ENCODE assay signal across 9 mouse cellular contexts in the genomic region with DNA sequence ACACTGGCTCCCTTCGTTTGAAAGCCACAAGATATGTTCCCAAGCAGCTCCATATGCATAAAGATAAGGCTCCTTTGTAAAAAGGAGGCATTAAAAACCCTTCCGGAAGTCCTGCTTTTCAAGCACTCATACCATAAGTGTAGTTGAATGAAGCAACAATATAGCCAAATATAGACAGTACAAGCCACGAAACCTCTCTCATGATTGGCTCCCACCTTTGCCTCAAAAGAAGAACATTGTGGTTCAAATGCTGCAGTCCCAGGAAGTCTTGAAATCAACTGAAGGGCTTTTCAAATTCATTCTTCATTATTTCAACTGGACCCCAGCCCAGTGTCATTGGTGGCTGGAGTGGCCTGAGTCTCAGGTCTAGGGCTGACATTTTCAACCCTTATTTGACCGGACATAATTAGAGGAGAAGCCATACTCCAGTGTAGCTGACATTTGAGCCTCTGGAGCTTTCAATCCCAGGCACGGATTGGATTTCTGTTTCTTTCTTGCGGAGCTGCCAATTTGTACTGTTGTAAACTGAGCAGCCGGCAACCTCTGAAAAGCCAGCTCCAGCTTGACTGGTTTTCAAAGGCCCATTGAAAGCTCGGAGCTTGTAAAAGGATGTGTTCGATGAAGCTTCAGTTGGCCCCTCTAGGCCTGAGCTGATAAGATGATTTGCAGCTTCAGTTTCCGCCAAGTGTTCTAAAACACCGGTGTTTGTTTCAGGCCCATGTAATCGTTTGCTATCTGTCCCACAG.
DNase-seq lines count a peak whose midpoint lies in the region; TF ChIP-seq lines count a peak whose summit lies in the region.
"Had no signal": no experiment of that assay in that cellular context is flagged by ENCODE, and none has a peak within 500 bp of the region (broad histone marks: within the 10 kb centered on the region; RNA-seq: fewer than 3 reads in every experiment).

No protein-coding gene starts in this region.

- intact Hi-C loops in left cerebral cortex, postnatal 4 days (cut with DNase I) = no loop called here

- H3K36me3 ChIP-seq in limb, embryonic 10.5 days = no peaks in the 10 kb centered on the region
- no peaks in the 10 kb centered on the region for H3K36me3 ChIP-seq in small intestine, adult 2 months (ENCODE audit: control insufficient read depth, insufficient read depth, low read length)

- no peak for TF ChIP-seq POLR2A in small intestine, adult 2 months (IDR thresholded peaks at IDR 0.05; ENCODE audit: low read depth, low read length)

- H3K27ac ChIP-seq in limb, embryonic 10.5 days = peak overlapping the region; percentile 42; the same call in 1 of the 2 replicates
- H3K27ac ChIP-seq in small intestine, adult 2 months (ENCODE audit: insufficient read depth, low read depth, low read length) = peak overlapping the region; percentile 80

- no peak overlapping the region for H3K4me3 ChIP-seq in limb, embryonic 10.5 days
- no peak overlapping the region for H3K4me3 ChIP-seq in small intestine, adult 2 months (ENCODE audit: low read depth, low read length)
- H3K4me3 ChIP-seq: megakaryocyte, embryonic 14.5 days had no signal

- no peaks in the 10 kb centered on the region for H3K4me1 ChIP-seq in limb, embryonic 10.5 days
- peaks cover 4% of the 10 kb centered on the region; the same call in 1 of the 2 replicates for H3K4me1 ChIP-seq in small intestine, adult 2 months (ENCODE audit: control insufficient read depth, insufficient read depth, insufficient read length, low read length)

- DNase-seq in gastrocnemius, adult 18-20 months (ENCODE audit: low spot score) = peak; percentile 43
- DNase-seq in gastrocnemius, postnatal 10 days = no peak
- DNase-seq in spleen, postnatal 36 days (ENCODE audit: low spot score in 2 of 2) = peak; percentile 36 to 43
- no peak for DNase-seq in spleen, postnatal 14 days (ENCODE audit: low spot score in 2 of 2)
- no peak for DNase-seq in limb, embryonic 10.5 days (ENCODE audit: low spot score)
- DNase-seq in adrenal gland, postnatal 36 days = no peak
- no peak for DNase-seq in left cerebral cortex, postnatal 4 days

- H3K27me3 ChIP-seq in limb, embryonic 10.5 days (ENCODE audit: low read depth, poor library complexity, severe bottlenecking) = peaks cover 100% of the 10 kb centered on the region
- no peaks in the 10 kb centered on the region for H3K27me3 ChIP-seq in small intestine, adult 2 months (ENCODE audit: control insufficient read depth, insufficient read depth, low read length)

- TF ChIP-seq CTCF in small intestine, adult 2 months (IDR thresholded peaks at IDR 0.05; ENCODE audit: extremely low read depth, insufficient read length, insufficient replicate concordance, low read depth, low read length) = no peak

- no peaks in the 10 kb centered on the region for H3K9me3 ChIP-seq in limb, embryonic 10.5 days (replicated peaks)
- H3K9me3 ChIP-seq: megakaryocyte, embryonic 14.5 days had no signal

- 46% methylated on average over 12 of the region's 12 CpGs for WGBS in limb, embryonic 10.5 days
- WGBS in small intestine, adult 2 months = 59% methylated on average over 12 of the region's 12 CpGs

Comparison
In these comparisons a context has a peak if more than half of its experiments do, and no peak if none do; other contexts are left out.
1. DNase-seq: peak in gastrocnemius, adult 18-20 months (single experiment) and spleen, postnatal 36 days (2 of 2); none in gastrocnemius, postnatal 10 days (single experiment), spleen, postnatal 14 days (0 of 2), limb, embryonic 10.5 days (single experiment), adrenal gland, postnatal 36 days (0 of 2) and left cerebral cortex, postnatal 4 days (single experiment).